Mouse (Mus musculus) brain, embryonic 14.5 days (tissue): Measurements from ENCODE around the gene Dhodh.

Experiments
- CTCF ChIP-seq: fragments of 200-500 bp; IDR thresholded peaks from 2 replicates; pipeline ENCODE4 v1.5.1; 2012; ENCODE audit warnings: inconsistent platforms, mild to moderate bottlenecking, moderate library complexity, borderline replicate concordance; ENCODE audit not compliant: insufficient read depth, insufficient read length; ENCODE audit errors: extremely low read depth
- POLR2A ChIP-seq: fragments of 200-500 bp; IDR thresholded peaks from 2 replicates; pipeline ENCODE4 v1.6.1; 2012; ENCODE audit warnings: mild to moderate bottlenecking, inconsistent platforms, borderline replicate concordance; ENCODE audit not compliant: poor library complexity, insufficient read depth, insufficient read length, severe bottlenecking; ENCODE audit errors: extremely low read depth

- TF ChIP-seq CTCF (no peak), POLR2A (no peak)
These were observed 38.9 kb upstream of the Dhodh start for GRCm38 (mm10) chr8:109647331-109647730.
